Mouse (Mus musculus) myocyte (in vitro differentiated cells): ENCODE results near the gene Slc9a1. TPM values are rescaled to one million over a fixed set of nuclear protein-coding genes. Genes with fewer than 3 reads are reported as not detected.

Experiments used
- H3K27me3 ChIP-seq: one replicate; pipeline ENCODE4 v1.6.1; 2011; ENCODE audit not compliant: control insufficient read depth, insufficient read depth, insufficient read length
- H3K36me3 ChIP-seq: one replicate; pipeline ENCODE4 v1.6.1; 2011; ENCODE audit not compliant: control insufficient read depth, insufficient read depth
- H3K4me2 ChIP-seq: one replicate; pipeline ENCODE4 v1.6.1; 2011; ENCODE audit warnings: low read depth, control low read depth
- H3K4me3 ChIP-seq: one replicate; pipeline ENCODE4 v1.5.1; 2011; ENCODE audit warnings: mild to moderate bottlenecking, control low read depth, moderate library complexity
- H3K79me2 ChIP-seq: one replicate; pipeline ENCODE4 v1.6.1; 2011; ENCODE audit not compliant: control insufficient read depth, insufficient read depth
- H3ac ChIP-seq: one replicate; pipeline ENCODE4 v1.6.1; 2011; ENCODE audit not compliant: control insufficient read depth, insufficient read length
- CEBPB ChIP-seq: IDR thresholded peaks from 2 replicates; pipeline ENCODE4 v1.6.1; 2011; ENCODE audit warnings: mild to moderate bottlenecking, moderate library complexity; ENCODE audit not compliant: poor library complexity, insufficient read depth, severe bottlenecking
- E2F4 ChIP-seq: IDR thresholded peaks from one replicate; pipeline ENCODE4 v1.6.1; 2011; ENCODE audit warnings: mild to moderate bottlenecking, control low read depth, moderate library complexity; ENCODE audit not compliant: insufficient read depth
- MAX ChIP-seq: IDR thresholded peaks from one replicate; pipeline ENCODE4 v1.6.1; 2011; ENCODE audit warnings: low read depth, mild to moderate bottlenecking, control low read depth
- MYOD1 ChIP-seq, 3 experiments: IDR thresholded peaks; one replicate each; pipeline ENCODE4 v1.6.1; 2011; ENCODE audit warnings: control low read depth in 2 of 3, low read depth in 2 of 3, mild to moderate bottlenecking in 2 of 3, moderate library complexity in 1 of 3; ENCODE audit not compliant: insufficient read length in 2 of 3, control insufficient read depth in 1 of 3
- MYOG ChIP-seq, 3 experiments: IDR thresholded peaks; one replicate each; pipeline ENCODE4 v1.6.1; 2011; ENCODE audit warnings: control low read depth in 2 of 3, low read depth in 2 of 3, mild to moderate bottlenecking in 2 of 3; ENCODE audit not compliant: insufficient read length in 2 of 3, control insufficient read depth in 1 of 3, insufficient read depth in 1 of 3
- POLR2A ChIP-seq: IDR thresholded peaks from one replicate; pipeline ENCODE4 v1.6.1; 2011; ENCODE audit warnings: low read depth, mild to moderate bottlenecking, control low read depth, moderate library complexity; ENCODE audit not compliant: insufficient read length
- POLR2AphosphoS2 ChIP-seq: IDR thresholded peaks from one replicate; pipeline ENCODE4 v1.6.1; 2011; ENCODE audit warnings: low read depth, control low read depth; ENCODE audit not compliant: insufficient read length
- REST ChIP-seq: IDR thresholded peaks from one replicate; pipeline ENCODE4 v1.6.1; 2011; ENCODE audit warnings: mild to moderate bottlenecking, control low read depth, moderate library complexity; ENCODE audit not compliant: insufficient read depth, insufficient read length
- SRF ChIP-seq: IDR thresholded peaks from one replicate; pipeline ENCODE4 v1.6.1; 2011; ENCODE audit warnings: low read depth; ENCODE audit not compliant: control insufficient read depth, insufficient read length
- TCF12 ChIP-seq: IDR thresholded peaks from one replicate; pipeline ENCODE4 v1.6.1; 2011; ENCODE audit warnings: mild to moderate bottlenecking, control low read depth; ENCODE audit not compliant: poor library complexity, insufficient read depth, severe bottlenecking
- TCF3 ChIP-seq: IDR thresholded peaks from one replicate; pipeline ENCODE4 v1.6.1; 2011; ENCODE audit warnings: low read depth, control low read depth; ENCODE audit not compliant: insufficient read length
- USF1 ChIP-seq: IDR thresholded peaks from one replicate; pipeline ENCODE4 v1.6.1; 2011; ENCODE audit warnings: low read depth, mild to moderate bottlenecking, control low read depth, moderate library complexity
- polyA plus RNA-seq: library from polyadenylated mRNA; unstranded; fragments of >200 nt; fragmentation: generic; extraction: Trizol; gene quantifications from one replicate; pipeline ENCODE4 v1.2.1, GENCODE M21; 2012; ENCODE audit warnings: missing spikeins

The Slc9a1 gene
- polyA plus RNA-seq, 1 experiment, result 23.3 TPM

DNA sequence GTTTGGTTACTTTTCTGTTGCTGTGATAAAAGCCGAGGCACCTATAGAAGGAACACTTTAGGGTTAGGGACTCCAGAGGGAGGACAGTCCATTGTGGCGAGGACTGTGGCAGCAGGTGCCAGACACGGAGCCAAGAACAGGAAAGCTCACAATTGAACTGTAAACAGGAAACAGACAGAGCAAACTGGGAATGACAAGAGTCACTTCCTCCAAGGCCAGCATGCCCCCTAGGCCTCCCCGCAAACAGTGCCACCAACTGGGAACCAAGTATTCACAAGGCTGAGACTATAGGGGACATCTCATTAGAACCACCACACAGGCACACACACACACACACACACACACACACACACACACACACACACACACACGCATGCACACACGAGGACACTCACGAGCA, 82.9 kb downstream of the Slc9a1 start:
- Histone ChIP-seq H3K36me3 (no peaks in the 10 kb centered on the region), H3ac (no peak overlapping the region), H3K79me2 (no peaks in the 10 kb centered on the region), H3K27me3 (no peaks in the 10 kb centered on the region), H3K4me2 (no peak overlapping the region), H3K4me3 (no peak overlapping the region)
- TF ChIP-seq POLR2AphosphoS2 (no peak), E2F4 (no peak), MYOD1 (IDR thresholded peaks at IDR 0.05; ENCODE audit: control insufficient read depth in 1 of 3, insufficient read length in 2 of 3, low read depth in 2 of 3) (no peak), MAX (no peak), CEBPB (no peak), MYOG (IDR thresholded peaks at IDR 0.05; ENCODE audit: control insufficient read depth in 1 of 3, insufficient read depth in 1 of 3, insufficient read length in 2 of 3, low read depth in 2 of 3) (no peak), POLR2A (no peak), SRF (no peak), TCF3 (no peak), REST (no peak), USF1 (no peak), TCF12 (no peak)

GRCm38 (mm10) chr4:133458044-133458443, 88.5 kb downstream of the Slc9a1 start:
- H3ac ChIP-seq, result no peak overlapping the region
- no peaks in the 10 kb centered on the region for H3K36me3 ChIP-seq
- no peaks in the 10 kb centered on the region for H3K27me3 ChIP-seq
- no peak overlapping the region for H3K4me2 ChIP-seq
- TF ChIP-seq POLR2AphosphoS2 (no peak), MYOG (IDR thresholded peaks at IDR 0.05; ENCODE audit: control insufficient read depth in 1 of 3, insufficient read depth in 1 of 3, insufficient read length in 2 of 3, low read depth in 2 of 3) (no peak), MYOD1 (IDR thresholded peaks at IDR 0.05; ENCODE audit: control insufficient read depth in 1 of 3, insufficient read length in 2 of 3, low read depth in 2 of 3) (no peak), TCF12 (no peak), REST (no peak), SRF (no peak), TCF3 (no peak), E2F4 (no peak), POLR2A (no peak)
- H3K4me3 ChIP-seq, result no peak overlapping the region
- H3K79me2 ChIP-seq, result no peaks in the 10 kb centered on the region

GRCm38 (mm10) chr4:133460006-133460405, 90.5 kb downstream of the Slc9a1 start:
- no peaks in the 10 kb centered on the region for H3K79me2 ChIP-seq
- H3K4me2 ChIP-seq, result no peak overlapping the region
- H3K27me3 ChIP-seq, result no peaks in the 10 kb centered on the region

DNA sequence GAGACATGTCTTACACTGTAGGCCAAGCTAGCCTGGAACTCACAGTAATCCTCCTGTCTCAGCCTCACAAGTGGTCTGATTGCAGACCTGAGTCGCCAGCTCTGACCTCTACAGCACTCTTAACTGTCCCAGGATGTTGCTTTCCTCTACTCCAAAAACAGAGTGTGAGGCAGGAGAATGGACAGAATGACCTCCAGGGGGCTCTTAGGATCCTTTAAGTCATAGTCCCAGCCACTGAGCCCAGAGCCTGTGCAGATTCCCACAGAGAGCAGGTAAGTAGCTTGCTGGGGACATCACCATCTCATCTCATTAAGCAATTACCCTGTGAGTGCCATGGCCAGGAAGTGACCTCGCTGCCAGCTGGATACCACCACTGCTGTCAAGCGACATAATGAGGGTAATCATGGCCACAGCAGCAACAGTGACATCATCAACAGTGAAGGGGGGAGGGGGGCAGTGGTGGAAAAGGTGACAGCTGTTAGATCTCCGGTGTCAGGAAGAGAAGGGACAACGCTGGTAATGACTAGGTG, 91.4 kb downstream of the Slc9a1 start:
- Histone ChIP-seq H3ac (no peak overlapping the region), H3K4me3 (no peak overlapping the region), H3K27me3 (no peaks in the 10 kb centered on the region), H3K79me2 (no peaks in the 10 kb centered on the region), H3K4me2 (no peak overlapping the region), H3K36me3 (no peaks in the 10 kb centered on the region)
- peak in 1 of 3 experiments; percentile 15 for TF ChIP-seq MYOD1 (IDR thresholded peaks at IDR 0.05; ENCODE audit: control insufficient read depth in 1 of 3, insufficient read length in 2 of 3, low read depth in 2 of 3)
- TF ChIP-seq SRF, result no peak

More at GRCm38 (mm10) chr4:133460006-133460405, 90.5 kb downstream of the Slc9a1 start:
- Histone ChIP-seq H3K4me3 (no peak overlapping the region), H3K36me3 (no peaks in the 10 kb centered on the region), H3ac (no peak overlapping the region)
- TF ChIP-seq MYOG (IDR thresholded peaks at IDR 0.05; ENCODE audit: control insufficient read depth in 1 of 3, insufficient read depth in 1 of 3, insufficient read length in 2 of 3, low read depth in 2 of 3), result no peak
- no peak for TF ChIP-seq TCF3
- no peak for TF ChIP-seq MAX
- TF ChIP-seq MYOD1 (IDR thresholded peaks at IDR 0.05; ENCODE audit: control insufficient read depth in 1 of 3, insufficient read length in 2 of 3, low read depth in 2 of 3), result no peak
- TF ChIP-seq CEBPB, result no peak
- no peak for TF ChIP-seq POLR2AphosphoS2
- TF ChIP-seq E2F4, result no peak
- TF ChIP-seq USF1, result no peak
- no peak for TF ChIP-seq POLR2A
- no peak for TF ChIP-seq TCF12
- TF ChIP-seq SRF, result no peak
- no peak for TF ChIP-seq REST

DNA sequence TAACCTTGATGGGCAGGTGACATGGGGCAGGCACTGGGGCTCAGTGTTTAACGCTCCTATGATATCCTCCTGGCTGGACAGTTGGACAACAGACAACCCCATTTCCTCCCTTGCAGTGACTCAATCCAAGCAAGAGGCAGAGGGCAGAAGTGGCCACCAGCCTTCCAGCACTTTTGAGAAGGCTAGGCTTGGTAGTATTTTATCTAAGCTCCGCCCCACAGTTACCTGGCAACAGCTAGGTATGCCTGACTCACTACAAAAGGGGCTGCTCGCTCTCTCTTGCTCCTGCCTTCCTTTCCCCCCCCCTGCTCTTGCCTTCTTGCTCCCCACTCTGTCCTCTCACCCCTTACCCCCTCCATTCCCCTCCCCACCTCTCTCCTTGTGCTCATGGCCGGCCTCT, 91.9 kb downstream of the Slc9a1 start:
- TF ChIP-seq MAX, result no peak
- no peak for TF ChIP-seq MYOG (IDR thresholded peaks at IDR 0.05; ENCODE audit: control insufficient read depth in 1 of 3, insufficient read depth in 1 of 3, insufficient read length in 2 of 3, low read depth in 2 of 3)
- TF ChIP-seq TCF3, result no peak
- TF ChIP-seq POLR2A, result no peak
- no peak for TF ChIP-seq POLR2AphosphoS2
- TF ChIP-seq E2F4, result no peak
- H3K79me2 ChIP-seq, result no peaks in the 10 kb centered on the region
- no peak overlapping the region for H3K4me2 ChIP-seq
- no peaks in the 10 kb centered on the region for H3K27me3 ChIP-seq
- no peak overlapping the region for H3ac ChIP-seq
- H3K36me3 ChIP-seq, result no peaks in the 10 kb centered on the region
- no peak overlapping the region for H3K4me3 ChIP-seq
